Mouse (Mus musculus) lung, embryonic 14.5 days (tissue): Measurements from ENCODE around the gene Lce3e. TPM values are rescaled to one million over a fixed set of nuclear protein-coding genes. Genes with fewer than 3 reads are reported as not detected.

Experiments used
- ATAC-seq: fragments of 200-750 bp; cut with Nextera tagmentation; 2 replicates; pipeline ENCODE4 v1.8.0; 2017; ENCODE audit warnings: mild to moderate bottlenecking, moderate TSS enrichment, moderate library complexity; ENCODE audit not compliant: insufficient read depth
- DNase-seq: peaks from one replicate; pipeline ENCODE4 v3.0.0-alpha.2; 2015
- H3K27ac ChIP-seq: fragments of 300-500 bp; sonication (generic); 2 replicates; pipeline ENCODE4 v1.5.1; 2014; ENCODE audit warnings: low read depth, mild to moderate bottlenecking, moderate library complexity
- H3K27me3 ChIP-seq: fragments of 300-500 bp; sonication (generic); 2 replicates; pipeline ENCODE4 v1.6.1; 2014; ENCODE audit warnings: low read length, control low read depth; ENCODE audit not compliant: insufficient read depth
- H3K36me3 ChIP-seq: fragments of 300-500 bp; sonication (generic); 2 replicates; pipeline ENCODE4 v1.6.1; 2014; ENCODE audit warnings: control low read depth; ENCODE audit not compliant: insufficient read depth
- H3K4me1 ChIP-seq: fragments of 300-500 bp; sonication (generic); 2 replicates; pipeline ENCODE4 v1.6.1; 2014; ENCODE audit warnings: antibody characterized with exemption, control low read depth; ENCODE audit not compliant: insufficient read depth
- H3K4me2 ChIP-seq: fragments of 300-500 bp; sonication (generic); 2 replicates; pipeline ENCODE4 v1.6.1; 2014; ENCODE audit warnings: mild to moderate bottlenecking
- H3K4me3 ChIP-seq: fragments of 300-500 bp; sonication (generic); 2 replicates; pipeline ENCODE4 v1.5.1; 2014; ENCODE audit warnings: low read depth, low read length
- H3K9ac ChIP-seq: fragments of 300-500 bp; sonication (generic); 2 replicates; pipeline ENCODE4 v1.6.1; 2014
- H3K9me3 ChIP-seq: fragments of 300-500 bp; sonication (generic); 2 replicates; pipeline ENCODE4 v1.6.1; 2016; ENCODE audit warnings: low read depth, low read length, control low read depth
- CTCF ChIP-seq: IDR thresholded peaks from 2 replicates; pipeline ENCODE4 v1.5.1; 2016; ENCODE audit warnings: antibody characterized with exemption, low read depth
- WGBS: fragments of 180-500 bp; shearing (Covaris S2); extraction: QIAGEN DNeasy Blood & Tissue Kit; methylation state at CpG from one replicate; pipeline ENCODE4 v1.1.7; 2014; 5-methylcytosine and 5-hydroxymethylcytosine counted together
- polyA plus RNA-seq: library from polyadenylated mRNA; unstranded; fragments of >200 nt; fragmentation: Nextera tagmentation; extraction: Ambion mirVana; gene quantifications from 2 replicates; pipeline ENCODE4 v1.2.1, GENCODE M21; 2014

The Lce3e gene
- not detected in 2 replicates for polyA plus RNA-seq

- DNase-seq, result no peak
- WGBS, result 81% methylated on average over 2 of the region's 2 CpGs
Measured at GRCm38 (mm10) chr3:92966761-92967160, at the start of gene Lce3e. Lce3e (plus strand) TSS chr3:92967061.

GRCm38 (mm10) chr3:92920364-92920763, 46.5 kb upstream of the Lce3e start:
- 52% methylated on average over 4 of the region's 4 CpGs for WGBS
- Histone ChIP-seq H3K4me2 (no peak overlapping the region), H3K36me3 (no peaks in the 10 kb centered on the region), H3K4me1 (no peaks in the 10 kb centered on the region), H3K27ac (no peak overlapping the region), H3K9me3 (no peaks in the 10 kb centered on the region), H3K27me3 (no peaks in the 10 kb centered on the region), H3K4me3 (no peak overlapping the region), H3K9ac (no peak overlapping the region)
- ATAC-seq, result no peak
- peak; percentile 61 for DNase-seq
- peak; percentile 48 for TF ChIP-seq CTCF

More at GRCm38 (mm10) chr3:92966761-92967160, at the start of gene Lce3e:
- no peaks in the 10 kb centered on the region for H3K4me1 ChIP-seq
- H3K4me2 ChIP-seq, result no peak within 1 kb of the TSS
- no peaks in the 10 kb centered on the region for H3K27me3 ChIP-seq
- no peak for TF ChIP-seq CTCF
- no peaks in the 10 kb centered on the region for H3K36me3 ChIP-seq
- ATAC-seq, result no peak
- no peaks in the 10 kb centered on the region for H3K9me3 ChIP-seq
- no peak within 1 kb of the TSS for H3K27ac ChIP-seq
- H3K9ac ChIP-seq, result no peak within 1 kb of the TSS
- H3K4me3 ChIP-seq, result no peak within 1 kb of the TSS

GRCm38 (mm10) chr3:92926130-92926529, 40.7 kb upstream of the Lce3e start, which contains the start of gene Lce3a:
Lce3a (minus strand) TSS chr3:92926230.
- TF ChIP-seq CTCF, result no peak
- Histone ChIP-seq H3K27ac (no peak within 1 kb of the TSS), H3K36me3 (no peaks in the 10 kb centered on the region), H3K4me2 (no peak within 1 kb of the TSS), H3K9ac (no peak within 1 kb of the TSS), H3K4me1 (no peaks in the 10 kb centered on the region), H3K9me3 (no peaks in the 10 kb centered on the region), H3K4me3 (no peak within 1 kb of the TSS), H3K27me3 (no peaks in the 10 kb centered on the region)
- WGBS, result 45% methylated on average over 2 of the region's 2 CpGs
- no peak for DNase-seq
- ATAC-seq, result no peak

GRCm38 (mm10) chr3:92932679-92933078, 34.2 kb upstream of the Lce3e start, which contains the start of gene Lce3b:
Lce3b (plus strand) TSS chr3:92932979.
- ATAC-seq, result no peak
- Histone ChIP-seq H3K4me2 (no peak within 1 kb of the TSS), H3K9ac (no peak within 1 kb of the TSS), H3K36me3 (no peaks in the 10 kb centered on the region), H3K27ac (no peak within 1 kb of the TSS), H3K4me3 (no peak within 1 kb of the TSS), H3K4me1 (no peaks in the 10 kb centered on the region), H3K9me3 (no peaks in the 10 kb centered on the region), H3K27me3 (no peaks in the 10 kb centered on the region)
- no peak for TF ChIP-seq CTCF
- 42% methylated on average over 2 of the region's 2 CpGs for WGBS
- DNase-seq, result no peak

- H3K27ac ChIP-seq, result no peak within 1 kb of the TSS
- no peaks in the 10 kb centered on the region for H3K27me3 ChIP-seq
- no peak for TF ChIP-seq CTCF
- no peaks in the 10 kb centered on the region for H3K4me1 ChIP-seq
- 79% methylated on average over 1 of the region's 1 CpGs for WGBS
- DNase-seq (no peak), ATAC-seq (no peak)
- no peaks in the 10 kb centered on the region for H3K9me3 ChIP-seq
- no peak within 1 kb of the TSS for H3K9ac ChIP-seq
- no peak within 1 kb of the TSS for H3K4me2 ChIP-seq
- H3K4me3 ChIP-seq, result no peak within 1 kb of the TSS
- no peaks in the 10 kb centered on the region for H3K36me3 ChIP-seq
Measured at GRCm38 (mm10) chr3:92944186-92944585, 22.7 kb upstream of the Lce3e start, which contains the start of gene Lce3c. Lce3c (plus strand) TSS chr3:92944486.

GRCm38 (mm10) chr3:92957090-92957489, 9.8 kb upstream of the Lce3e start, which contains the start of gene Lce3d:
Lce3d (plus strand) TSS chr3:92957390.
- 79% methylated on average over 1 of the region's 1 CpGs for WGBS
- no peak for ATAC-seq
- DNase-seq, result no peak
- no peaks in the 10 kb centered on the region for H3K9me3 ChIP-seq
- H3K27ac ChIP-seq, result no peak within 1 kb of the TSS
- H3K4me2 ChIP-seq, result no peak within 1 kb of the TSS
- H3K27me3 ChIP-seq, result no peaks in the 10 kb centered on the region
- no peak within 1 kb of the TSS for H3K9ac ChIP-seq
- no peaks in the 10 kb centered on the region for H3K4me1 ChIP-seq
- TF ChIP-seq CTCF, result no peak
- H3K4me3 ChIP-seq, result no peak within 1 kb of the TSS
- no peaks in the 10 kb centered on the region for H3K36me3 ChIP-seq

- no peak overlapping the region for H3K9ac ChIP-seq
- ATAC-seq (no peak), DNase-seq (no peak)
- no peaks in the 10 kb centered on the region for H3K9me3 ChIP-seq
- no peaks in the 10 kb centered on the region for H3K4me1 ChIP-seq
- H3K4me2 ChIP-seq, result no peak overlapping the region
- H3K36me3 ChIP-seq, result no peaks in the 10 kb centered on the region
- WGBS, result 58% methylated on average over 2 of the region's 2 CpGs
- H3K27me3 ChIP-seq, result no peaks in the 10 kb centered on the region
- no peak for TF ChIP-seq CTCF
- H3K4me3 ChIP-seq, result no peak overlapping the region
- H3K27ac ChIP-seq, result no peak overlapping the region
Measured at GRCm38 (mm10) chr3:92978484-92978883, 11.6 kb downstream of the Lce3e start.
